Mouse (Mus musculus) embryonic fibroblast, embryonic 13.5 days (primary cell): Measurements from ENCODE around the gene Nos1. TPM values are rescaled to one million over a fixed set of nuclear protein-coding genes. Genes with fewer than 3 reads are reported as not detected.

Source experiments
- H3K27ac ChIP-seq: 2 replicates; pipeline ENCODE4 v1.5.1; 2012; ENCODE audit warnings: low read length, control low read depth, inconsistent platforms; ENCODE audit not compliant: insufficient read depth
- H3K4me1 ChIP-seq: 2 replicates; pipeline ENCODE4 v1.6.1; 2011; ENCODE audit warnings: low read length; ENCODE audit not compliant: control insufficient read depth, insufficient read depth
- H3K4me3 ChIP-seq: 2 replicates; pipeline ENCODE4 v1.5.1; 2011; ENCODE audit warnings: mild to moderate bottlenecking, control low read depth, low read length; ENCODE audit not compliant: insufficient read depth
- CTCF ChIP-seq: IDR thresholded peaks from 2 replicates; pipeline ENCODE4 v1.5.1; 2011; ENCODE audit warnings: mild to moderate bottlenecking, control low read depth, low read length, moderate library complexity, borderline replicate concordance; ENCODE audit not compliant: insufficient read depth
- POLR2A ChIP-seq: IDR thresholded peaks from 2 replicates; pipeline ENCODE4 v1.6.1; 2011; ENCODE audit warnings: low read depth, mild to moderate bottlenecking, control low read depth, low read length, moderate library complexity
- polyA plus RNA-seq: library from polyadenylated mRNA; stranded (reverse); fragments of >200 nt; gene quantifications from 2 replicates; pipeline ENCODE4 v1.2.4, GENCODE M21; 2011; ENCODE audit warnings: low read depth; ENCODE audit not compliant: missing spikeins, insufficient read length

Nos1 gene
- polyA plus RNA-seq, 1 experiment, result 0.14 TPM

- H3K4me3 ChIP-seq, result no peak overlapping the region
- no peak overlapping the region for H3K27ac ChIP-seq
- TF ChIP-seq POLR2A, result no peak
- no peak for TF ChIP-seq CTCF
- H3K4me1 ChIP-seq, result no peaks in the 10 kb centered on the region
Measured at GRCm38 (mm10) chr5:117791875-117792274, 11.0 kb downstream of the Nos1 start.

- H3K27ac ChIP-seq, result no peak overlapping the region
- no peak overlapping the region for H3K4me3 ChIP-seq
- no peaks in the 10 kb centered on the region for H3K4me1 ChIP-seq
- TF ChIP-seq CTCF (no peak), POLR2A (no peak)
Measured at GRCm38 (mm10) chr5:117800849-117801248, 20.0 kb downstream of the Nos1 start.

DNA sequence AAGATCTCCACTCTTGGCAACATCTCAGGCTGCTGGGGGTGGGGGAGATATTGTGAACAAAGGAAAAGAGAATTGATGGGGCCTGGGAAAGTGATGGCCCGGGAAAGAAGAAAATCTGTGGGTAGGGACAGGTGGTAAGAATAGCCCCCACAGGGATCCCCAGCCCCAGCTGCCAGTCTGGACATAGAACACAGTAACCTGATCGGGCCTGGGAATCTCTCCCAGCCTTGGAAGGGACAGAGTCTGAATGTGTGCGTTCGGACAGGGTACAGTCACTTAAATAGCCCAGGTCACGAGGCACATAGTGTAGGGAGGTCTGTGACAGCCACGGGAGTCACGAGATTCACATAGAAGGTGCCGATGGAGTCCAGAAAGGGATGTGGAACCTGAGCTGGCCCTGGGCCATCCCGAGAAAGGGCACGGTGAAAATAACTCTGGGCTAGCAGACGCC is 21.3 kb downstream of the Nos1 start:
- Histone ChIP-seq H3K27ac (no peak overlapping the region), H3K4me3 (no peak overlapping the region), H3K4me1 (no peaks in the 10 kb centered on the region)
- TF ChIP-seq POLR2A (no peak), CTCF (no peak)

DNA sequence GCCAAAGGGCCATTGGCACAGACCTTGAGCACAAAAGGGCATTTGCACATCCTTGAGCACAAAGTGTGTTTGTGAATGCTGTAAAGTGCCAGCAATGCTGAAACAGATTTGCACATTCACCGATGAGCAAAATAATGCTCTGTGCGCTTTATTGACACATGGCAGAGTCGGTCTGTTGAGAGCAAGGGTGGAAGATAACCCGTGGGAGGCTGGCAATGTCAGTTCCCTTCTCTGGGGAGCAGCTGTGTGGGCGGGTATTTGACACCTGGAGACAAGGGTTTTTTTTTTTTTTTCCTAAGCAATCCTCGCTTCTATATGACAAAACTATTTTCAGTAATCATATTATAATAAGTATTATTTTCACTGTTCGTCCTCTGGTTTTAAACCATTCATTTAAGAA is 22.7 kb downstream of the Nos1 start:
- Histone ChIP-seq H3K4me1 (no peaks in the 10 kb centered on the region), H3K27ac (no peak overlapping the region), H3K4me3 (no peak overlapping the region)
- no peak for TF ChIP-seq CTCF
- no peak for TF ChIP-seq POLR2A

GRCm38 (mm10) chr5:117810930-117811329 is 30.1 kb downstream of the Nos1 start:
- Histone ChIP-seq H3K27ac (no peak overlapping the region), H3K4me3 (no peak overlapping the region), H3K4me1 (no peaks in the 10 kb centered on the region)
- TF ChIP-seq CTCF (no peak), POLR2A (no peak)

DNA sequence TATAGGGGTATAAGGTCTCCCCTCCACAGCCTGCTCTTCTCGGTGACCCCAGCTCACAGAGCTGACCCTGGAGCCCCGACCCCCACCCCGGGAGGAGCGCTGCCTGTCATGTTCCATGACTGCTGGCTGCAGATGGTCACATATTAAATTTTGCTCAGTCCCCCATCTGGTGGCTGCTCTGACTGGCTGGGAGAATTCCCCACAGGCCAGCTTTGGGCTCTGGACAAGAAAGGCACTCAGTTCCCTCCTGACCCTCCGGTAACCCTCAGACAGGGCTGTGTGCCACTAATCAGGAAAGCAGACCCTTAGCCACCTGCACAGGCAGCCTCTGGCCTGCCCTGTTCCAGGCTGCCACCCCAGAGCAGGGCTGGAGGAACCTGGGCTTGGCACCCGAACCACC is 38.0 kb downstream of the Nos1 start:
- Histone ChIP-seq H3K27ac (no peak overlapping the region), H3K4me1 (no peaks in the 10 kb centered on the region), H3K4me3 (no peak overlapping the region)
- TF ChIP-seq POLR2A, result no peak
- no peak for TF ChIP-seq CTCF

DNA sequence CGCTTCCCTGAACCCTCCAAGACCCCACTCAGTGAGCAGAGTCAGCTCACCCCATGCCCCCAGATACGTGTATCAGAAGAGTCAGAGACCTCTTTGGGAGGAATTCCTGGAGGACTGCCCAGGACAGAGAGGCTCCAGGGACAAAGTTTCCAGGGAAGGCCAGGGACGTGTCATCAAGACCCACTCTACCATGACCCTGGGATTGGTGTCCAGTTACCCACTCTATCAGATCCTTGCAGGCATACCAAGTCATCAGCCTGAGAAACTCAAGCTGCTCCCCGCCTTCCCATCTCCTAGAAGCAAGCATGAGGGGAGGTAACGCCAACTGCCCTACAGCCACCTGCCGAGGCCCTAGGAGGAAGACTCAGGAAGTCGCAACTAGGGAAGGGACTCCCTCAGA is 39.6 kb downstream of the Nos1 start:
- TF ChIP-seq POLR2A, result no peak
- no peak for TF ChIP-seq CTCF
- no peaks in the 10 kb centered on the region for H3K4me1 ChIP-seq
- no peak overlapping the region for H3K27ac ChIP-seq

GRCm38 (mm10) chr5:117823811-117824210 is 43.0 kb downstream of the Nos1 start:
- no peak overlapping the region for H3K27ac ChIP-seq
- H3K4me3 ChIP-seq, result no peak overlapping the region
- TF ChIP-seq CTCF (no peak), POLR2A (no peak)
- H3K4me1 ChIP-seq, result no peaks in the 10 kb centered on the region

More for the DNA sequence above, 39.6 kb downstream of the Nos1 start:
- H3K4me3 ChIP-seq, result no peak overlapping the region

DNA sequence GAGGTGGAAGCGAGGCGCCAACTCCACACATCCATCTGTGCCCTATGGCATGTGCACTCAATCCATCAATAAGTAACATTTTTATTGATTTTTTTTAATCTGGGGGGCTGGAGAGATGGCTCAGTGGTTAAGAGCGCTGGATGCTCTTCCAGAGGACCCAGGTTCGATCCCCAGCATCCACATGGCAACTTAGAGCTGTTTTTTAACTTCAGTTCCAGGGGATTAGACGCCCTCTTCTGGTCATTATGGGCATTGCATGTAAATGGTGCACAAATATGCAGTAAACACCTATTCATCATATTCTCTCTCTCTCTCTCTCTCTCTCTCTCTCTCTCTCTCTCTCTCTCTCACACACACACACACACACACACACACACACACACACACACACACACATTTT is 43.7 kb downstream of the Nos1 start:
- TF ChIP-seq CTCF (no peak), POLR2A (no peak)
- no peak overlapping the region for H3K27ac ChIP-seq

GRCm38 (mm10) chr5:117825336-117825735 is 44.5 kb downstream of the Nos1 start:
- no peak overlapping the region for H3K4me3 ChIP-seq
- no peak for TF ChIP-seq CTCF
- TF ChIP-seq POLR2A, result no peak
- no peaks in the 10 kb centered on the region for H3K4me1 ChIP-seq
- H3K27ac ChIP-seq, result no peak overlapping the region

More for the DNA sequence above, 43.7 kb downstream of the Nos1 start:
- no peak overlapping the region for H3K4me3 ChIP-seq
- H3K4me1 ChIP-seq, result no peaks in the 10 kb centered on the region

- TF ChIP-seq CTCF (no peak), POLR2A (no peak)
- no peak overlapping the region for H3K27ac ChIP-seq
- no peaks in the 10 kb centered on the region for H3K4me1 ChIP-seq
- no peak overlapping the region for H3K4me3 ChIP-seq
Measured at GRCm38 (mm10) chr5:117827366-117827765, 46.5 kb downstream of the Nos1 start.

DNA sequence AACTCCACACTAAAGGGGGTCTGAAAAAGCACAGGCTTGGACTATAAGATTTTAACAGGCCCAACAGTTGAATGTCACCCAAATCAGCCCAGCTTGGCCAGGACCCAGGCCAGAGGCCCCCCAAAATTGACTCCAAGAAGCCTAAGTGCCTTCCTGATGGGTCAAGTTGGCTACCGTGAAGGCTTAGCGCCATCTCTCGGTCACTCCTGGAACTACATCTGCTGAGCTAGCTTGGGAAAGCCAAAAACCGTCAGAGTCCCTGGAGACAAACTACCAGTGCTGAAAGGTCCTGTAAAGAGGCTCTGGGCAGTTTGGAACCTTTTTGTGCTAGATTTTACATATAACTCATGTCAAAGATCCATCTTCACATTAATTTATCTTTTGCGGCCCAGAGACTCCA is 56.1 kb downstream of the Nos1 start:
- Histone ChIP-seq H3K4me1 (no peaks in the 10 kb centered on the region), H3K4me3 (no peak overlapping the region), H3K27ac (no peak overlapping the region)
- TF ChIP-seq CTCF (peak; percentile 89; the same call in 1 of the 2 replicates), POLR2A (no peak)
